Mouse (Mus musculus) cerebellum, adult 11-12 months (tissue): ENCODE measurements at regions not wholly inside any gene's neighbourhood (a gene's known extent, or its start where the extent isn't known, plus 50 kb on each side); places are given as distances from the start of the nearest gene placed in this dataset.
A peak's percentile ranks its signal among the peaks of the same experiment; 100 is the strongest.

Source experiments
- DNase-seq: peaks from one replicate; pipeline ENCODE4 v3.0.0; 2022

- DNase-seq = no peak
Observed at GRCm38 (mm10) chr12:5547698-5548097, 172.2 kb upstream of the Klhl29 start.

- no peak for DNase-seq
Observed at GRCm38 (mm10) chr12:5542701-5543100, 167.2 kb upstream of the Klhl29 start.

GRCm38 (mm10) chr12:5496299-5496698, 120.8 kb upstream of the Klhl29 start:
- no peak for DNase-seq

GRCm38 (mm10) chr12:5494657-5495512, 119.4 kb upstream of the Klhl29 start:
- DNase-seq = no peak

- no peak for DNase-seq
Observed at GRCm38 (mm10) chr12:5464250-5464899, 88.9 kb upstream of the Klhl29 start.

GRCm38 (mm10) chr12:5453157-5453556, 77.7 kb upstream of the Klhl29 start:
- no peak for DNase-seq

GRCm38 (mm10) chr12:5443730-5444129, 68.2 kb upstream of the Klhl29 start:
- DNase-seq = peak; percentile 27

- no peak for DNase-seq
Observed at GRCm38 (mm10) chr12:5443091-5443531, 67.6 kb upstream of the Klhl29 start.

GRCm38 (mm10) chr12:5442679-5443078, 67.2 kb upstream of the Klhl29 start:
- no peak for DNase-seq

- no peak for DNase-seq
Observed at GRCm38 (mm10) chr12:5440482-5440881, 65.0 kb upstream of the Klhl29 start.

- no peak for DNase-seq
Observed at GRCm38 (mm10) chr12:5435876-5436275, 60.4 kb upstream of the Klhl29 start.

GRCm38 (mm10) chr12:5434060-5434459, 58.6 kb upstream of the Klhl29 start:
- DNase-seq = no peak

- DNase-seq = no peak
Observed at GRCm38 (mm10) chr12:5432688-5433087, 57.2 kb upstream of the Klhl29 start.

- DNase-seq = peak; percentile 48
Observed at GRCm38 (mm10) chr12:5428733-5429132, 53.3 kb upstream of the Klhl29 start.
